Mouse (Mus musculus): Measurements from ENCODE around the gene Klf13. TPM values are rescaled to one million over a fixed set of nuclear protein-coding genes. Genes with fewer than 3 reads are reported as not detected.

Klf13 gene
- polyA plus RNA-seq, 1 experiment from 2014 or later, result 30.1 TPM

GRCm38 (mm10) chr7:63900411-63900810 lies 38.3 kb downstream of the Klf13 start:
- no peak overlapping the region for H3K4me3 ChIP-seq (ENCODE audit: low read depth, low read length)
- DNase-seq (ENCODE audit: low spot score), result no peak
- H3K9me3 ChIP-seq (ENCODE audit: control insufficient read depth, low read length), result no peaks in the 10 kb centered on the region
- no peak overlapping the region for H3K27ac ChIP-seq (replicated peaks; ENCODE audit: low read depth, low read length)
- no peaks in the 10 kb centered on the region for H3K36me3 ChIP-seq (ENCODE audit: control insufficient read depth, insufficient read depth, low read length)
- no peak overlapping the region for H3K9ac ChIP-seq (ENCODE audit: low read depth, low read length)
- no peak for ATAC-seq (ENCODE audit: low read depth)
- H3K27me3 ChIP-seq (replicated peaks; ENCODE audit: control insufficient read depth, insufficient read depth, low read length), result no peaks in the 10 kb centered on the region
- H3K4me2 ChIP-seq (ENCODE audit: low read depth, low read length), result no peak overlapping the region
- WGBS, result 88% methylated on average over 2 of the region's 2 CpGs
- H3K4me1 ChIP-seq (ENCODE audit: control insufficient read depth, insufficient read depth, low read length), result peaks cover 25% of the 10 kb centered on the region

GRCm38 (mm10) chr7:63899925-63900324 lies 38.8 kb downstream of the Klf13 start:
- no peak overlapping the region for H3K4me3 ChIP-seq (ENCODE audit: low read depth, low read length)
- no peaks in the 10 kb centered on the region for H3K36me3 ChIP-seq (ENCODE audit: control insufficient read depth, insufficient read depth, low read length)
- no peak overlapping the region for H3K4me2 ChIP-seq (ENCODE audit: low read depth, low read length)
- no peak for ATAC-seq (ENCODE audit: low read depth)
- no peak for DNase-seq (ENCODE audit: low spot score)
- 89% methylated on average over 8 of the region's 8 CpGs for WGBS
- peaks cover 25% of the 10 kb centered on the region for H3K4me1 ChIP-seq (ENCODE audit: control insufficient read depth, insufficient read depth, low read length)
- H3K9ac ChIP-seq (ENCODE audit: low read depth, low read length), result no peak overlapping the region
- H3K27me3 ChIP-seq (replicated peaks; ENCODE audit: control insufficient read depth, insufficient read depth, low read length), result no peaks in the 10 kb centered on the region
- no peaks in the 10 kb centered on the region for H3K9me3 ChIP-seq (ENCODE audit: control insufficient read depth, low read length)
- H3K27ac ChIP-seq (replicated peaks; ENCODE audit: low read depth, low read length), result no peak overlapping the region

DNA sequence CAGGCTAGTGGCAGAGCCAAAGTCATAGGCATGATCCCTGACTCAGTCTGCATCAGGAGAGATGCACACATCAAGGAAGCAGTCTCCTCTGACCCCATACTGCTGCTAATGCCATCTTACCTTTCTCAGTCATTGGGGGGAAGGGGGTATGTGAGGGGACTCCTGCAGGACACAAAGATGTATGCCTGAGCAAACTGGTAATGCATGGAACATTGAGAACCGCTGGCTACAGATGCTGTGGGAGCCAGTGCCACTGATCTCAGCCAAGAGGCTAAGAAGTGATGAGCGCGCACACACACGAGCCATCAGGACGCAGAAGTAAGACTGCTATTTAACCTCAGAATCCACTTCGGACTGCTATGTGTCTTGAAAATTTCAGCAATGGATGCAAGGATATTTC lies 40.5 kb downstream of the Klf13 start:
- Histone ChIP-seq H3K9me3 (ENCODE audit: control insufficient read depth, low read length) (no peaks in the 10 kb centered on the region), H3K4me2 (ENCODE audit: low read depth, low read length) (no peak overlapping the region), H3K27ac (replicated peaks; ENCODE audit: low read depth, low read length) (no peak overlapping the region), H3K4me3 (ENCODE audit: low read depth, low read length) (no peak overlapping the region), H3K27me3 (replicated peaks; ENCODE audit: control insufficient read depth, insufficient read depth, low read length) (no peaks in the 10 kb centered on the region), H3K36me3 (ENCODE audit: control insufficient read depth, insufficient read depth, low read length) (no peaks in the 10 kb centered on the region), H3K9ac (ENCODE audit: low read depth, low read length) (no peak overlapping the region), H3K4me1 (ENCODE audit: control insufficient read depth, insufficient read depth, low read length) (peaks cover 19% of the 10 kb centered on the region)
- no peak for DNase-seq (ENCODE audit: low spot score)
- 89% methylated on average over 6 of the region's 6 CpGs for WGBS
- no peak for ATAC-seq (ENCODE audit: low read depth)

DNA sequence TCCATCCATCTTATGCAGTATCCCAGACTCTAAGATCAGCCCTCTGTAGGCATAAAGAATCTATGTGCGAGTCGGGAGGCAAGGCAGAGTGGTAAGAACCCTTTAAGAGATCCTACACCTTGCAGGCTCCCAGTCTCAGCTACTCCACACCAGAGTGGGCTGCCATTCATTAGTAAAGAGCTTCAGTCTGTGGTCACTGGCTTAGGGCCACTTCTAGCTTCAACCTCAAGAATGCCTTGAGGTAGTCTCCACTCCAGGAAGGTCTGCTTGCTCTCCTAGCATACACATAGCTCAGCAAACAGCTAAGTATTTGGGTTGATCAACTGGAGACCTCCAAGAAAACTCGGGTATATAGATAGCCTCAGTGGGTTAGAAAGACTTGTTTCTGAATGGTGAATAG lies 41.1 kb downstream of the Klf13 start:
- ATAC-seq (ENCODE audit: low read depth), result no peak
- no peaks in the 10 kb centered on the region for H3K27me3 ChIP-seq (replicated peaks; ENCODE audit: control insufficient read depth, insufficient read depth, low read length)
- H3K4me2 ChIP-seq (ENCODE audit: low read depth, low read length), result peak overlapping the region; percentile 70
- H3K4me1 ChIP-seq (ENCODE audit: control insufficient read depth, insufficient read depth, low read length), result peaks cover 15% of the 10 kb centered on the region
- no peaks in the 10 kb centered on the region for H3K9me3 ChIP-seq (ENCODE audit: control insufficient read depth, low read length)
- H3K9ac ChIP-seq (ENCODE audit: low read depth, low read length), result 0 out of 2 replicates have a peak overlapping the region, but pooled peaks have one; percentile 50
- H3K27ac ChIP-seq (replicated peaks; ENCODE audit: low read depth, low read length), result no peak overlapping the region
- WGBS, result 36% methylated on average over 3 of the region's 3 CpGs
- no peak overlapping the region for H3K4me3 ChIP-seq (ENCODE audit: low read depth, low read length)
- H3K36me3 ChIP-seq (ENCODE audit: control insufficient read depth, insufficient read depth, low read length), result no peaks in the 10 kb centered on the region
- no peak for DNase-seq (ENCODE audit: low spot score)

DNA sequence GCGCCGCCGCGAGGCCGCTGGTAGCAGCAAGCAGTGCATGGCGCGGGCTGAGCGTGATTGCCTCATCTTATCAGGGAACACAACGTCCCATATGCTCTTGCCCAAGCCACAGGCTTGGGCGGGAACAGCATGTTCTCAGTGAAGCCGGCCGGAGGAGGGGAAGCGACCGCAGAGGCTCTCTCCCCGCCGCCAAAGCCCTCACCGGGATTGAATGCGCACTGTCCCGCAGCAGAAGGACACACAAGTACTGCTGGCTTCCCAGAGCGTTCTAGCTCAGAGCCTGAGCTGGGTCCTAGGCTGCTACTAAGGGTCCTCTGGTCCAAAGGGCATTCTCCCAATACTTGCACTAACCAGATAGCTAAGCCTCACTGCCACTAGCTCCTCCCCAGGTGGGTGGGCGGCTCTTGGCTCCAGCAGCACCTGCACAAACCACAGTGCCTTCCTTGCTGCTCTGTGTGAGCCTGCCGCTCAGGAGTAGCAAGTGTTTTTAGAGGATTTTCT lies 41.7 kb downstream of the Klf13 start:
- ATAC-seq (ENCODE audit: low read depth), result peak; percentile 92
- H3K9ac ChIP-seq (ENCODE audit: low read depth, low read length), result peak overlapping the region; percentile 50
- peak overlapping the region; percentile 70 for H3K4me2 ChIP-seq (ENCODE audit: low read depth, low read length)
- no peaks in the 10 kb centered on the region for H3K9me3 ChIP-seq (ENCODE audit: control insufficient read depth, low read length)
- H3K4me1 ChIP-seq (ENCODE audit: control insufficient read depth, insufficient read depth, low read length), result peaks cover 15% of the 10 kb centered on the region
- under 1% methylated on average over 18 of the region's 22 CpGs for WGBS
- peak; percentile 92 for DNase-seq (ENCODE audit: low spot score)
- no peaks in the 10 kb centered on the region for H3K36me3 ChIP-seq (ENCODE audit: control insufficient read depth, insufficient read depth, low read length)
- H3K4me3 ChIP-seq (ENCODE audit: low read depth, low read length), result peak overlapping the region; percentile 28
- no peaks in the 10 kb centered on the region for H3K27me3 ChIP-seq (replicated peaks; ENCODE audit: control insufficient read depth, insufficient read depth, low read length)
- no peak overlapping the region; the same call in 1 of the 2 replicates for H3K27ac ChIP-seq (replicated peaks; ENCODE audit: low read depth, low read length)

DNA sequence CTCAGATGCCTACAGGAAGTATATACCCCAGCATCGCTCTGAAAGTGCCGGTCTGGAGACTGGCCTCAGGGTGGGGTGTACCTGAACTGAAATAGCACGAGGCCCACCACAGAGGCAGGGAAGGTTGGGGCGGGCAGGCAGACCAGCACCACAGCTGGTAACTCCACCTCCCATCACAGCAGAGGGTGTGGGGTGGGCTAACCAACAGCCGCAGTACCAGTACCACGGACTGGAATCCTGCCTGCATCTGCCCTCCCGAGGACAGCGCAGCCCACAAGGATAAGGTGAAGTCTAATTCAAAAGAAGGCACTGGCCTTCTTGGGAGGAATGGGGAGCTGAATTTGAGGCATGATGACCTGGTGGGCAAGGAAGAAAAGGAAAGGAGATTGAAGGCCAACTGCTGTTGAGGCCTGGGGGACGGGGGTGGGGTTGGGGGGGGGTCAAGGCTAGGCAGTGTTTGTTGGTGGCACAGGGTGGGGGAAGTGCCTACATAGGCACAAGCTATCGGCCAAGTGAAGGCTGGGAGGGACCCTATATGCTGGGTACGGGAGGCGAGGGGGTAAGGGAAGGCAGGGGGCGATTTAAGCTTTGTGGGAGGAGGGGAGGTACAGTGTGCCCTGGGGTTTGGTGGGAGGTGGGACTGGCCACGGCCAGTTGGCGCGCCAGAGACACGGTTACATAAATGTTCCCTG lies 42.3 kb downstream of the Klf13 start:
- ATAC-seq (ENCODE audit: low read depth) (no peak), DNase-seq (ENCODE audit: low spot score) (no peak)
- H3K4me1 ChIP-seq (ENCODE audit: control insufficient read depth, insufficient read depth, low read length), result peaks cover 15% of the 10 kb centered on the region
- no peak overlapping the region for H3K27ac ChIP-seq (replicated peaks; ENCODE audit: low read depth, low read length)
- peak overlapping the region; percentile 28 for H3K4me3 ChIP-seq (ENCODE audit: low read depth, low read length)
- peak overlapping the region; percentile 50 for H3K9ac ChIP-seq (ENCODE audit: low read depth, low read length)
- H3K36me3 ChIP-seq (ENCODE audit: control insufficient read depth, insufficient read depth, low read length), result no peaks in the 10 kb centered on the region
- no peaks in the 10 kb centered on the region for H3K9me3 ChIP-seq (ENCODE audit: control insufficient read depth, low read length)
- WGBS, result 18% methylated on average over 16 of the region's 17 CpGs
- H3K4me2 ChIP-seq (ENCODE audit: low read depth, low read length), result peak overlapping the region; percentile 70
- H3K27me3 ChIP-seq (replicated peaks; ENCODE audit: control insufficient read depth, insufficient read depth, low read length), result no peaks in the 10 kb centered on the region

GRCm38 (mm10) chr7:63895223-63895622 lies 43.5 kb downstream of the Klf13 start:
- Histone ChIP-seq H3K4me1 (ENCODE audit: control insufficient read depth, insufficient read depth, low read length) (peaks cover 15% of the 10 kb centered on the region), H3K9ac (ENCODE audit: low read depth, low read length) (no peak overlapping the region), H3K4me3 (ENCODE audit: low read depth, low read length) (no peak overlapping the region), H3K27ac (replicated peaks; ENCODE audit: low read depth, low read length) (no peak overlapping the region), H3K36me3 (ENCODE audit: control insufficient read depth, insufficient read depth, low read length) (peaks cover 6% of the 10 kb centered on the region; the same call in 1 of the 2 replicates), H3K9me3 (ENCODE audit: control insufficient read depth, low read length) (no peaks in the 10 kb centered on the region), H3K27me3 (replicated peaks; ENCODE audit: control insufficient read depth, insufficient read depth, low read length) (no peaks in the 10 kb centered on the region), H3K4me2 (ENCODE audit: low read depth, low read length) (no peak overlapping the region)
- WGBS, result 96% methylated on average over 3 of the region's 3 CpGs
- DNase-seq (ENCODE audit: low spot score), result no peak
- ATAC-seq (ENCODE audit: low read depth), result no peak

DNA sequence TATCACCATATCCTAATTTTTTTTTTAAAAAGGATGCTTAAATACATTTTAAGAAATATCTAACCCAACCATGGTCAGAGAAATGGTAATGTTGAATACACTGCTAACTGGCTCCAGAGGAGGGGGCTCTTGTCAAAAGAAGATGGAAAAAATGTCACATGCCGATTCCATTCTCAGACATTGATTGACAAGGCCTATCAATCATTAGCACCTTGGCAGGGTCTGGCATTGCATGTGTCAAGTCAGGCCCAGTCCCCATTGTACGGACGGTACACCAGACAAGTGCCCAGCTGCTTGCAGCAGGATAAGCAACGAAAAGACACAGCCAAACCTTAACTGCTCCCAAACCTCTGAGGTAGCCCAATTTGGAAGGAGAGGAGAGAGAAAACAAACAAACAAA lies 44.1 kb downstream of the Klf13 start:
- no peak for ATAC-seq (ENCODE audit: low read depth)
- Histone ChIP-seq H3K9ac (ENCODE audit: low read depth, low read length) (no peak overlapping the region), H3K27me3 (replicated peaks; ENCODE audit: control insufficient read depth, insufficient read depth, low read length) (no peaks in the 10 kb centered on the region), H3K4me1 (ENCODE audit: control insufficient read depth, insufficient read depth, low read length) (peaks cover 16% of the 10 kb centered on the region), H3K4me2 (ENCODE audit: low read depth, low read length) (no peak overlapping the region), H3K27ac (replicated peaks; ENCODE audit: low read depth, low read length) (no peak overlapping the region), H3K36me3 (ENCODE audit: control insufficient read depth, insufficient read depth, low read length) (peaks cover 11% of the 10 kb centered on the region), H3K9me3 (ENCODE audit: control insufficient read depth, low read length) (no peaks in the 10 kb centered on the region), H3K4me3 (ENCODE audit: low read depth, low read length) (no peak overlapping the region)
- DNase-seq (ENCODE audit: low spot score), result no peak
- 79% methylated on average over 4 of the region's 4 CpGs for WGBS

DNA sequence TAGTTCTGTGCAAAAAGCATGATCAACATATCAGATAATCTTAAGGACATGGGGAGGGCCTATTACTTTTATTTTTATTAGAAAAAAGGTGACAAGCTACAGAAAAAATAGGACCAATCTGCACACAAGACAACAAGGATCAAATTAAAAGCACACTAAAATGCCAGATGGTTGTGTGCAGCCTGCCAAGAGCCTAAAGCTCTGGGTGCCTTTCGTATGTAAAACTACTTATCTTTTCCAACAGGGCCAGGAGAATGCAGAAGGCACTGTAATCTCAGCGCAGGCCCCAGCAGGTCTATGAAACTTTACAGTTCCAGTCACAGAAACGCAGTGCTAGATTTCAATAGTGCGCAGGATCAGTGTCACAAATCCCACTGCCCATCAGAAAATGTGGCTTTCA lies 45.0 kb downstream of the Klf13 start:
- no peaks in the 10 kb centered on the region for H3K27me3 ChIP-seq (replicated peaks; ENCODE audit: control insufficient read depth, insufficient read depth, low read length)
- ATAC-seq (ENCODE audit: low read depth) (no peak), DNase-seq (ENCODE audit: low spot score) (no peak)
- H3K9me3 ChIP-seq (ENCODE audit: control insufficient read depth, low read length), result no peaks in the 10 kb centered on the region
- no peak overlapping the region for H3K4me2 ChIP-seq (ENCODE audit: low read depth, low read length)
- 63% methylated on average over 4 of the region's 4 CpGs for WGBS
- H3K9ac ChIP-seq (ENCODE audit: low read depth, low read length), result no peak overlapping the region
- no peak overlapping the region for H3K4me3 ChIP-seq (ENCODE audit: low read depth, low read length)
- H3K4me1 ChIP-seq (ENCODE audit: control insufficient read depth, insufficient read depth, low read length), result peaks cover 25% of the 10 kb centered on the region
- peaks cover 11% of the 10 kb centered on the region for H3K36me3 ChIP-seq (ENCODE audit: control insufficient read depth, insufficient read depth, low read length)
- no peak overlapping the region for H3K27ac ChIP-seq (replicated peaks; ENCODE audit: low read depth, low read length)

All from embryonic facial prominence, embryonic 14.5 days (tissue).